Mouse (Mus musculus) bone marrow macrophage, adult 2 months (primary cell): Measurements from ENCODE around the gene Negr1. TPM values are rescaled to one million over a fixed set of nuclear protein-coding genes. Genes with fewer than 3 reads are reported as not detected.
A peak's percentile ranks its signal among the peaks of the same experiment; 100 is the strongest.

Experiments
- H3K27ac ChIP-seq: 2 replicates; pipeline ENCODE4 v1.5.1; 2012; ENCODE audit warnings: low read depth, low read length; ENCODE audit not compliant: insufficient read depth
- H3K4me1 ChIP-seq: 2 replicates; pipeline ENCODE4 v1.6.1; 2012; ENCODE audit warnings: low read length; ENCODE audit not compliant: control insufficient read depth, insufficient read depth
- H3K4me3 ChIP-seq: 2 replicates; pipeline ENCODE4 v1.5.1; 2012; ENCODE audit warnings: mild to moderate bottlenecking, low read length, moderate library complexity; ENCODE audit not compliant: insufficient read depth
- CTCF ChIP-seq: IDR thresholded peaks from 2 replicates; pipeline ENCODE4 v1.5.1; 2012; ENCODE audit warnings: low read depth, mild to moderate bottlenecking, low read length, moderate library complexity
- POLR2A ChIP-seq: IDR thresholded peaks from 2 replicates; pipeline ENCODE4 v1.6.1; 2012; ENCODE audit warnings: mild to moderate bottlenecking, low read depth, low read length, borderline replicate concordance
- polyA plus RNA-seq: library from polyadenylated mRNA; stranded (reverse); fragments of >200 nt; gene quantifications from 2 replicates; pipeline ENCODE4 v1.2.4, GENCODE M21; 2012; ENCODE audit not compliant: missing spikeins, insufficient read depth, insufficient read length

Gene Negr1
- polyA plus RNA-seq = not detected in 2 replicates

DNA sequence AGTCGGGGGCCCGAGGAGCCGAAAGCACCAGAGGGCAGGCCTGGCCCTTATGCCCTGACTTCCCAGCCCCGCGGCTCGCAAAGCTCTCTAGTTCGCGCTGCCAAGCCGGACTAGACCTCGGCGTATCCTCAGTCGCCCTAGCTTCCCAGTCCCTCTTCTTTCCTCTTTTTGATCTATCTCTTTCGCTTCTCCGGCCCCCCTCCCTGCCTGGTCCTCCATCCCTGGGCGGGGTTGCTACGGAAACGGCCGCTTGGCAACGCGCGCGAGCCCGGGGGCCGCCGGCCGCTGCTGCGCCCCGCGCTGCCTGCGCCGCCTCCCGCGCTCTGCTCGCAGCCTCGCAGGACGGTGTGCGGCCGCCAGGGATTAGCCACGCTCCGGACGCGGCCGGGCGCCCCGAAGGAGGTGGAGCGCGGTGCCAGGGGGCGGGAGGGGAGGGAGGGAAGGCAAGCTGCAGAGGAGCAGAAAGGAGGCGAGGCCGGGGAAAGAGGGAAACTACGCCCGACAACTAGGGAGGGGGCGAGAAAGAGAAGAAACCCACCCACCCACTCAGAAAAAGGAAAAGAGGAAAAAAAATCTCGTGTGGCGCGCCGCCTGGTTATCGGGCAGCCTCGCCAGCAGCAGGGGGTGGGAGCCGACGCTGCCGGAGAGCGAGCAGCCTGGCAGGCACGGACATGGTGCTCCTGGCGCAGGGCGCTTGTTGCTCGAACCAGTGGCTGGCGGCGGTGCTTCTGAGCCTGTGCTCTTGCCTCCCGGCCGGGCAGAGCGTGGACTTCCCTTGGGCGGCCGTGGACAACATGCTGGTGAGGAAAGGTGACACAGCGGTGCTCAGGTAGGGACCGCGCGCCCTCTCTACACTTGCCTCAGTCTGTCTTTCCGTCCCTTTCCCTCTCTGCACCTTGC lies at the start of gene Negr1:
TSS of gene Negr1 (plus strand) at position 271 of the 900 bp plus-strand sequence.
- no peaks in the 10 kb centered on the region; the same call in 1 of the 2 replicates for H3K4me1 ChIP-seq
- peak within 1 kb of the TSS; percentile 38 for H3K4me3 ChIP-seq
- TF ChIP-seq CTCF (no peak), POLR2A (no peak)
- H3K27ac ChIP-seq = no peak within 1 kb of the TSS

GRCm38 (mm10) chr3:156526461-156526933 lies 35.1 kb upstream of the Negr1 start:
- no peak overlapping the region for H3K27ac ChIP-seq
- no peak overlapping the region for H3K4me3 ChIP-seq
- TF ChIP-seq POLR2A = no peak
- TF ChIP-seq CTCF = no peak
- H3K4me1 ChIP-seq = no peaks in the 10 kb centered on the region

GRCm38 (mm10) chr3:156527231-156527995 lies 34.2 kb upstream of the Negr1 start:
- TF ChIP-seq POLR2A (no peak), CTCF (no peak)
- H3K4me1 ChIP-seq = no peaks in the 10 kb centered on the region

GRCm38 (mm10) chr3:156559441-156559825 lies 2.2 kb upstream of the Negr1 start:
- H3K27ac ChIP-seq = no peak overlapping the region
- TF ChIP-seq POLR2A (no peak), CTCF (no peak)
- no peak overlapping the region for H3K4me3 ChIP-seq
- H3K4me1 ChIP-seq = no peaks in the 10 kb centered on the region; the same call in 1 of the 2 replicates

More at GRCm38 (mm10) chr3:156527231-156527995, 34.2 kb upstream of the Negr1 start:
- Histone ChIP-seq H3K27ac (no peak overlapping the region), H3K4me3 (no peak overlapping the region)

- no peak overlapping the region for H3K27ac ChIP-seq
- no peak overlapping the region for H3K4me3 ChIP-seq
- H3K4me1 ChIP-seq = no peaks in the 10 kb centered on the region; the same call in 1 of the 2 replicates
- TF ChIP-seq CTCF = no peak
- TF ChIP-seq POLR2A = no peak
These were observed 1.6 kb upstream of the Negr1 start for GRCm38 (mm10) chr3:156559826-156560471.

DNA sequence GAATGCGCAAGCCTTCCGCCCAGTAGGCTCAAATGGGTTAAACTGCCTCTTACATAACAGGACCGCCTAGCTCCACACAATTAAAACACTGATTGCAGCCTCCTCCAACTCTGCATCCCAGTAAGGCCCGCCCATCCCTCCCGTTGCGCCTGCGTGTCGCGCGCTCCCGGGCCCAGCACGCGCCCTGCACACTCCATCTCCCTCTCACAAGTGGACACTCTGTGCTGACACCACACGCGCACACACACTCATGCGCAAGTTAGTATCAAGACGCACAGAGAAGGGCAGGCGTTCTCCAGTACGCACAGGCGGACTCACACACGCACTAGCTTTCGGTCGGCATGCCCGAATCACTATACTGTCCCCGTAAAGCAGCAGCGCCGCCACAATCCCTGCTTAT lies 828 bp upstream of the Negr1 start:
- H3K4me1 ChIP-seq = no peaks in the 10 kb centered on the region; the same call in 1 of the 2 replicates
- no peak for TF ChIP-seq POLR2A
- no peak for TF ChIP-seq CTCF
- H3K4me3 ChIP-seq = peak overlapping the region; percentile 38
- no peak overlapping the region for H3K27ac ChIP-seq

DNA sequence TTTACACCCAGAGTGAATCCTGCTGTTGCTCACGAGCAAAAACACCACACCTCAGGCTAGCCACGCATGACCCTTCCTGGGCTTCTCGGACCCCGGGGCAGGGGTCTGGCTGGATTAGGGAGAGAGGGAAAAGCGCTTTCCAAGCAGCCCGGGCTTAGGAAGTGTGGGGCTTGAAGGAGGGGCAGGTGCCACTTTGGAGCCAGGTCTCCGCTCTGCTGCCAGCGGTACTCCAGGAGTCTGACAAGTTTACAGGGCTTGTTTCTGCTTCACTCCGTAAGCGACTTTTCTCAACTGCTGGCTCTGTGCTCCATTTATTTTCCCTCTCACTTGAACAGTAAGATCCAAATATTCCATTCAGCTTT lies 811 bp downstream of the Negr1 start:
- TF ChIP-seq POLR2A = no peak
- no peak for TF ChIP-seq CTCF
- no peak overlapping the region for H3K4me3 ChIP-seq
- no peaks in the 10 kb centered on the region; the same call in 1 of the 2 replicates for H3K4me1 ChIP-seq
- H3K27ac ChIP-seq = no peak overlapping the region

DNA sequence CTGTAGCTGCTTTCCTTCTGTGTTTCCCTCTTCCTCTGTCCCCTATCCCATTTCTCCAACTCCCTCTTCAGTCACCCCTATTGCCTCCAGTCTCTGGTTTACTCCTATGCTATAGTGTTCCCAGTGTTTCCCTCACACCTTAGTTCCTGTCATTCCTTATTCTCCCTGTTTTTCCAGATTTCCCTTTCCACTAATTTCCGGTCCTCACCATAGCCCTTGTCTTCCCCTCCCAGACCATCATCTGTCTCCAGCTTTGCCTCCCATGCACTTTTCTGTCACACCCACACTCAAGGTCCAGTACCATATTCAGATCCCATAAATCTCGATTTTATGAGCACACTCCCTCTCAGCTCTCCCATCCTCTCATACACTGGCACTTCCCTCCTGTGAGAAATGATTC lies 1.2 kb downstream of the Negr1 start:
- Histone ChIP-seq H3K4me3 (no peak overlapping the region), H3K4me1 (no peaks in the 10 kb centered on the region; the same call in 1 of the 2 replicates), H3K27ac (no peak overlapping the region)
- TF ChIP-seq CTCF = no peak
- TF ChIP-seq POLR2A = no peak

DNA sequence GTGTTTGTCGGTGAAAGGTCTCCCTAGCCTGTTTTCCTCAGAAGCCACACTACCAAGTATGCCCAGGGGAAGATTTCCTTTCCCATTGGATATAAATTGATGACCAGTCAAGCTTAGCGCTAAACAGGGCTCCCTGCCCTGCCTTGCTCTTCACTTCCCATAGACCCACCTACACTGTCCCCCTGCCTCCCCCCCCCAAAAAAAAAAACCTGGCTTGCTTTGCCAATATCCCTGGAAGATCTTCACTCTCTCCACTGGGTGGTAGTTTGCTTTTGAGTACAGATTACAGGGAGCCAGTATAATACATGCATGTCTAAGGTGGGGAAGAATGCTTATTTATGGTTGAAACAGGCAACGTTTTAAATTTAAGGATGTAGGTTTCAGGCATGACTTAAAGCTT lies 1.8 kb downstream of the Negr1 start:
- Histone ChIP-seq H3K4me3 (no peak overlapping the region), H3K27ac (no peak overlapping the region), H3K4me1 (no peaks in the 10 kb centered on the region; the same call in 1 of the 2 replicates)
- no peak for TF ChIP-seq CTCF
- no peak for TF ChIP-seq POLR2A
